30 mouse cellular contexts compared by ENCODE assay signal in the genomic region with DNA sequence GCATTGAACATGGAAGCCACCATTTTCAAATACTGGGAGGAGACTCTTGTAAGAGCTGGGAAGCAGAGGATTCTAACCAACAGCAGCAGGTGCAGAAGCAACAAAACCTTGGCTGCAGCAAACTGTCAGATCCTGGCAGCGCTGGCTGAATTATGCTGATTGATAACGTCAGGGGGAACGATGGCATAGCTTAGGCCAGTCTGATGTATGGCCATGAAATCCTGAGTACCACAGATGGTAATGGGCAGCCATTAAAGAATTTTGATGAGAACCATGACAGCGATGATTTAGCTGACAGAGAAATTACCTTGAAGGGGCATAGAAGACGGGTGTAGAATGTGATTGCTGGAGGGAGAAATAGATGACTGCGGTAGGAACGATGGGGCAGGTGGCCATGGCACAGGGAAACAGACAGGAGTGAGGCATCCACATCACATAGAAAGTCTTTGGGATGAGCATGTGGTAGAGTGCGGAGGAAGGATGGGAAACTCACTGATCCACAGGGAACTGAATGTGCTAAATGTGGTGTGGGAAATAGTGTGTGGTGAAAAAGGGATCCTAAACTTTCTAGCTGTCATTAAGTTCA. TPM values are rescaled to one million over a fixed set of nuclear protein-coding genes. Genes with fewer than 3 reads are reported as not detected.
DNase-seq lines count a peak whose midpoint lies in the region; ATAC-seq lines count a peak whose summit lies in the region.
"Had no signal": no experiment of that assay in that cellular context is flagged by ENCODE, and none has a peak within 500 bp of the region (broad histone marks: within the 10 kb centered on the region; RNA-seq: fewer than 3 reads in every experiment).

No protein-coding gene starts in this region.

- H3K27ac ChIP-seq in heart, embryonic 12.5 days (ENCODE audit: poor library complexity, severe bottlenecking): no peak overlapping the region
- H3K27ac ChIP-seq in hindbrain, embryonic 16.5 days (ENCODE audit: low read depth, low read length): no peak overlapping the region
- H3K27ac ChIP-seq in hindbrain, embryonic 11.5 days (ENCODE audit: low read depth, low read length): no peak overlapping the region
- no peak overlapping the region for H3K27ac ChIP-seq in neural tube, embryonic 12.5 days
- H3K27ac ChIP-seq in neural tube, embryonic 13.5 days (replicated peaks): peak overlapping the region; percentile 0; the same call in 1 of the 2 replicates
- H3K27ac ChIP-seq: embryonic facial prominence, embryonic 10.5 days; embryonic facial prominence, embryonic 13.5 days; forebrain, embryonic 13.5 days; heart, embryonic 15.5 days; hindbrain, embryonic 10.5 days; intestine, embryonic 15.5 days had no signal

- H3K4me3 ChIP-seq in heart, embryonic 12.5 days: no peak overlapping the region
- no peak overlapping the region for H3K4me3 ChIP-seq in hindbrain, embryonic 16.5 days (ENCODE audit: low read length)
- H3K4me3 ChIP-seq in hindbrain, embryonic 11.5 days (ENCODE audit: low read depth, low read length): no peak overlapping the region
- no peak overlapping the region for H3K4me3 ChIP-seq in neural tube, embryonic 12.5 days
- H3K4me3 ChIP-seq in neural tube, embryonic 13.5 days: no peak overlapping the region
- H3K4me3 ChIP-seq: embryonic facial prominence, embryonic 10.5 days; embryonic facial prominence, embryonic 13.5 days; erythroblast, embryonic 14.5 days; forebrain, embryonic 13.5 days; heart, embryonic 15.5 days; hindbrain, embryonic 10.5 days; intestine, embryonic 15.5 days had no signal

- H3K4me2 ChIP-seq in heart, embryonic 12.5 days: no peak overlapping the region
- no peak overlapping the region for H3K4me2 ChIP-seq in hindbrain, embryonic 16.5 days (ENCODE audit: low read length)
- H3K4me2 ChIP-seq in hindbrain, embryonic 11.5 days (replicated peaks; ENCODE audit: low read depth, low read length): no peak overlapping the region
- H3K4me2 ChIP-seq in neural tube, embryonic 12.5 days (replicated peaks): no peak overlapping the region
- H3K4me2 ChIP-seq in neural tube, embryonic 13.5 days: no peak overlapping the region
- H3K4me2 ChIP-seq: embryonic facial prominence, embryonic 13.5 days; forebrain, embryonic 13.5 days; heart, embryonic 11.5 days; heart, embryonic 15.5 days; intestine, embryonic 15.5 days had no signal

- no peaks in the 10 kb centered on the region for H3K27me3 ChIP-seq in heart, embryonic 12.5 days (replicated peaks)
- H3K27me3 ChIP-seq in hindbrain, embryonic 16.5 days (replicated peaks; ENCODE audit: control insufficient read depth, insufficient read depth, low read length): no peaks in the 10 kb centered on the region
- H3K27me3 ChIP-seq in hindbrain, embryonic 11.5 days (ENCODE audit: control insufficient read depth, insufficient read depth, low read length): no peaks in the 10 kb centered on the region
- no peaks in the 10 kb centered on the region for H3K27me3 ChIP-seq in neural tube, embryonic 12.5 days (replicated peaks)
- no peaks in the 10 kb centered on the region for H3K27me3 ChIP-seq in neural tube, embryonic 13.5 days
- H3K27me3 ChIP-seq: CH12.LX; embryonic facial prominence, embryonic 13.5 days; forebrain, embryonic 13.5 days; heart, embryonic 15.5 days; intestine, embryonic 15.5 days; Patski had no signal

- H3K4me1 ChIP-seq in heart, embryonic 12.5 days (replicated peaks): peaks cover under 1% of the 10 kb centered on the region; the same call in 1 of the 2 replicates
- no peaks in the 10 kb centered on the region for H3K4me1 ChIP-seq in hindbrain, embryonic 16.5 days (ENCODE audit: control insufficient read depth, insufficient read depth, low read depth, low read length)
- no peaks in the 10 kb centered on the region for H3K4me1 ChIP-seq in hindbrain, embryonic 11.5 days (replicated peaks; ENCODE audit: control insufficient read depth, insufficient read depth, low read length)
- H3K4me1 ChIP-seq in neural tube, embryonic 12.5 days: peaks cover 5% of the 10 kb centered on the region
- H3K4me1 ChIP-seq in neural tube, embryonic 13.5 days (replicated peaks): peaks cover 19% of the 10 kb centered on the region
- H3K4me1 ChIP-seq: embryonic facial prominence, embryonic 10.5 days; embryonic facial prominence, embryonic 13.5 days; forebrain, embryonic 13.5 days; heart, embryonic 15.5 days; hindbrain, embryonic 10.5 days had no signal

- H3K9ac ChIP-seq in heart, embryonic 12.5 days: no peak overlapping the region
- H3K9ac ChIP-seq in hindbrain, embryonic 16.5 days (ENCODE audit: low read depth, low read length): no peak overlapping the region
- H3K9ac ChIP-seq in hindbrain, embryonic 11.5 days (ENCODE audit: low read depth, low read length): no peak overlapping the region
- no peak overlapping the region for H3K9ac ChIP-seq in neural tube, embryonic 12.5 days
- H3K9ac ChIP-seq in neural tube, embryonic 13.5 days: no peak overlapping the region
- H3K9ac ChIP-seq: embryonic facial prominence, embryonic 13.5 days; forebrain, embryonic 13.5 days; heart, embryonic 15.5 days; intestine, embryonic 15.5 days had no signal

- H3K36me3 ChIP-seq in heart, embryonic 12.5 days: peaks cover 42% of the 10 kb centered on the region
- no peaks in the 10 kb centered on the region; the same call in 1 of the 2 replicates for H3K36me3 ChIP-seq in hindbrain, embryonic 16.5 days (ENCODE audit: control insufficient read depth, insufficient read depth, low read length)
- H3K36me3 ChIP-seq in hindbrain, embryonic 11.5 days (ENCODE audit: control insufficient read depth, insufficient read depth, low read length): no peaks in the 10 kb centered on the region
- H3K36me3 ChIP-seq in neural tube, embryonic 12.5 days: peaks cover 25% of the 10 kb centered on the region
- H3K36me3 ChIP-seq in neural tube, embryonic 13.5 days: peaks cover 19% of the 10 kb centered on the region

- DNase-seq in heart, adult 11 months: peak; percentile 64
- DNase-seq in hindbrain, embryonic 11.5 days (ENCODE audit: low spot score): no peak
- no peak for DNase-seq in neural tube, embryonic 10.5 days (ENCODE audit: extremely low spot score, low spot score)
- no peak for DNase-seq in B cell, adult 2 months
- DNase-seq: adrenal gland, postnatal 10 days; adrenal gland, postnatal 36 days; cerebellum, adult 11 months; cerebellum, adult 8-10 months; cerebellum, postnatal 10 days; cerebellum, postnatal 36 days; embryo, embryonic 11 days; gastrocnemius, postnatal 10 days; gastrocnemius, postnatal 36 days; heart, postnatal 10 days; heart, postnatal 36 days had no signal

- 88% methylated on average over 8 of the region's 8 CpGs for WGBS in heart, embryonic 12.5 days
- WGBS in hindbrain, embryonic 16.5 days: 57% methylated on average over 8 of the region's 8 CpGs
- 79% methylated on average over 8 of the region's 8 CpGs for WGBS in hindbrain, embryonic 11.5 days
- 62% methylated on average over 8 of the region's 8 CpGs for WGBS in neural tube, embryonic 12.5 days
- WGBS in neural tube, embryonic 13.5 days: 48% methylated on average over 8 of the region's 8 CpGs

- ATAC-seq in heart, embryonic 12.5 days (ENCODE audit: insufficient number of reproducible peaks, low FRiP score): no peak
- 0 out of 2 replicates have a peak, but pooled peaks have one; percentile 34 for ATAC-seq in hindbrain, embryonic 16.5 days
- ATAC-seq in hindbrain, embryonic 11.5 days (ENCODE audit: low FRiP score): no peak
- peak; percentile 65; the same call in 1 of the 2 replicates for ATAC-seq in neural tube, embryonic 12.5 days (ENCODE audit: low FRiP score, low read depth)
- peak; percentile 71 for ATAC-seq in neural tube, embryonic 13.5 days (ENCODE audit: low read depth)
- ATAC-seq: forebrain, embryonic 13.5 days; forebrain, embryonic 16.5 days; intestine, embryonic 15.5 days; Patski had no signal

- H3K9me3 ChIP-seq in heart, embryonic 12.5 days (replicated peaks): 0 out of 2 replicates have a peak, but pooled peaks cover 7% of the 10 kb centered on the region
- no peaks in the 10 kb centered on the region for H3K9me3 ChIP-seq in hindbrain, embryonic 16.5 days (ENCODE audit: control insufficient read depth, low read length)
- H3K9me3 ChIP-seq in hindbrain, embryonic 11.5 days (ENCODE audit: control insufficient read depth, low read length): no peaks in the 10 kb centered on the region
- no peaks in the 10 kb centered on the region for H3K9me3 ChIP-seq in neural tube, embryonic 12.5 days
- H3K9me3 ChIP-seq in neural tube, embryonic 13.5 days: no peaks in the 10 kb centered on the region
- H3K9me3 ChIP-seq: embryonic facial prominence, embryonic 10.5 days; embryonic facial prominence, embryonic 13.5 days; forebrain, embryonic 13.5 days; heart, embryonic 15.5 days; intestine, embryonic 15.5 days had no signal

RNA-seq across cellular contexts. Expression of a gene that starts 8.0 kb away (rescaled TPM):
- 10.5 and 11.6 TPM in 2 replicates for polyA plus RNA-seq in heart, embryonic 12.5 days (2016; fragmentation: Nextera tagmentation; extraction: Ambion mirVana)
- 7.6 and 7.8 TPM in 2 replicates for polyA plus RNA-seq in hindbrain, embryonic 16.5 days (2015; fragmentation: Nextera tagmentation; extraction: Ambion mirVana)
- 12.5 and 13.7 TPM in 2 replicates for polyA plus RNA-seq in hindbrain, embryonic 11.5 days (2014; fragmentation: Nextera tagmentation; extraction: Ambion mirVana)
- 10.8 and 11.8 TPM in 2 replicates for polyA plus RNA-seq in neural tube, embryonic 12.5 days (2016; fragmentation: Nextera tagmentation; extraction: Ambion mirVana)
- 8.6 and 9.6 TPM in 2 replicates for polyA plus RNA-seq in neural tube, embryonic 13.5 days (2015; fragmentation: Nextera tagmentation; extraction: Ambion mirVana)
- polyA plus RNA-seq: erythroblast, embryonic 14.5 days had no signal

Comparison
In these comparisons a context has a peak if more than half of its experiments do, and no peak if none do; other contexts are left out.
1. ATAC-seq: peak in hindbrain, embryonic 16.5 days (single experiment), neural tube, embryonic 12.5 days (single experiment) and neural tube, embryonic 13.5 days (single experiment); none in heart, embryonic 12.5 days (single experiment) and hindbrain, embryonic 11.5 days (single experiment).